Mouse (Mus musculus) hindbrain, embryonic 11.5 days (tissue): ENCODE results near the gene Rnf208. TPM values are rescaled to one million over a fixed set of nuclear protein-coding genes. Genes with fewer than 3 reads are reported as not detected.

ENCODE experiments used
- ATAC-seq: fragments of 200-750 bp; cut with Nextera tagmentation; 2 replicates; pipeline ENCODE4 v1.8.0; 2017; ENCODE audit warnings: mild to moderate bottlenecking, moderate TSS enrichment, moderate library complexity; ENCODE audit not compliant: low FRiP score
- DNase-seq: peaks from one replicate; pipeline ENCODE4 v3.0.0-alpha.2; 2015; ENCODE audit warnings: low spot score
- H3K27ac ChIP-seq: fragments of 300-500 bp; sonication (generic); 2 replicates; pipeline ENCODE4 v1.5.1; 2014; ENCODE audit warnings: mild to moderate bottlenecking, low read depth, low read length
- H3K27me3 ChIP-seq: fragments of 300-500 bp; sonication (generic); 2 replicates; pipeline ENCODE4 v1.6.1; 2014; ENCODE audit warnings: mild to moderate bottlenecking, low read length, moderate library complexity, mixed read lengths; ENCODE audit not compliant: control insufficient read depth, insufficient read depth
- H3K36me3 ChIP-seq: fragments of 300-500 bp; sonication (generic); 2 replicates; pipeline ENCODE4 v1.6.1; 2014; ENCODE audit warnings: mild to moderate bottlenecking, low read length, moderate library complexity, mixed read lengths; ENCODE audit not compliant: control insufficient read depth, insufficient read depth
- H3K4me1 ChIP-seq: fragments of 300-500 bp; sonication (generic); replicated peaks from 2 replicates; pipeline ENCODE4 v1.6.1; 2014; ENCODE audit warnings: low read length, mixed read lengths; ENCODE audit not compliant: control insufficient read depth, insufficient read depth
- H3K4me2 ChIP-seq: fragments of 300-500 bp; sonication (generic); replicated peaks from 2 replicates; pipeline ENCODE4 v1.6.1; 2014; ENCODE audit warnings: mild to moderate bottlenecking, low read depth, low read length
- H3K4me3 ChIP-seq: fragments of 300-500 bp; sonication (generic); 2 replicates; pipeline ENCODE4 v1.5.1; 2014; ENCODE audit warnings: low read depth, low read length
- H3K9ac ChIP-seq: fragments of 300-500 bp; sonication (generic); 2 replicates; pipeline ENCODE4 v1.6.1; 2014; ENCODE audit warnings: low read depth, low read length
- H3K9me3 ChIP-seq: fragments of 300-500 bp; sonication (generic); 2 replicates; pipeline ENCODE4 v1.6.1; 2016; ENCODE audit warnings: low read length; ENCODE audit not compliant: control insufficient read depth
- WGBS: fragments of 180-500 bp; shearing (Covaris S2); extraction: QIAGEN DNeasy Blood & Tissue Kit; methylation state at CpG from one replicate; pipeline ENCODE4 v1.1.7; 2014; 5-methylcytosine and 5-hydroxymethylcytosine counted together
- polyA plus RNA-seq: library from polyadenylated mRNA; unstranded; fragments of >200 nt; fragmentation: Nextera tagmentation; extraction: Ambion mirVana; gene quantifications from 2 replicates; pipeline ENCODE4 v1.2.1, GENCODE M21; 2014

Rnf208 gene
- polyA plus RNA-seq, 1 experiment from 2014 or later: 23.9 TPM

- Histone ChIP-seq H3K36me3 (no peaks in the 10 kb centered on the region; the same call in 1 of the 2 replicates), H3K4me1 (peaks cover 16% of the 10 kb centered on the region), H3K4me2 (peak within 1 kb of the TSS; percentile 94), H3K9ac (peak within 1 kb of the TSS; percentile 93), H3K9me3 (no peaks in the 10 kb centered on the region), H3K27me3 (no peaks in the 10 kb centered on the region), H3K27ac (peak within 1 kb of the TSS; percentile 78), H3K4me3 (peak within 1 kb of the TSS; percentile 92)
- peak; percentile 100 for DNase-seq
- WGBS: 1% methylated on average over 45 of the region's 55 CpGs
- ATAC-seq: peak; percentile 93
Measured at GRCm38 (mm10) chr2:25271827-25272511, 29.9 kb downstream of the Rnf208 start, which contains the start of the genes Ssna1 and Anapc2. TSS of gene Ssna1 (minus strand) at chr2:25272438. TSS of gene Anapc2 (plus strand) at chr2:25272478.

GRCm38 (mm10) chr2:25272515-25272914 lies 30.5 kb downstream of the Rnf208 start:
- ATAC-seq (peak; percentile 71; the same call in 1 of the 2 replicates), DNase-seq (no peak)
- H3K4me3 ChIP-seq: peak overlapping the region; percentile 92
- no peak overlapping the region for H3K27ac ChIP-seq
- peak overlapping the region; percentile 93 for H3K9ac ChIP-seq
- under 1% methylated on average over 29 of the region's 29 CpGs for WGBS
- H3K36me3 ChIP-seq: peaks cover under 1% of the 10 kb centered on the region; the same call in 1 of the 2 replicates
- no peaks in the 10 kb centered on the region for H3K9me3 ChIP-seq
- H3K4me2 ChIP-seq: peak overlapping the region; percentile 94
- H3K4me1 ChIP-seq: peaks cover 16% of the 10 kb centered on the region
- no peaks in the 10 kb centered on the region for H3K27me3 ChIP-seq

- peak overlapping the region; percentile 94 for H3K4me2 ChIP-seq
- peaks cover 16% of the 10 kb centered on the region for H3K4me1 ChIP-seq
- H3K36me3 ChIP-seq: peaks cover 3% of the 10 kb centered on the region; the same call in 1 of the 2 replicates
- no peaks in the 10 kb centered on the region for H3K27me3 ChIP-seq
- peak overlapping the region; percentile 92 for H3K4me3 ChIP-seq
- DNase-seq (no peak), ATAC-seq (no peak)
- H3K27ac ChIP-seq: no peak overlapping the region
- H3K9ac ChIP-seq: peak overlapping the region; percentile 93
- H3K9me3 ChIP-seq: no peaks in the 10 kb centered on the region
- WGBS: 40% methylated on average over 16 of the region's 16 CpGs
Measured at GRCm38 (mm10) chr2:25273010-25273409, 31.0 kb downstream of the Rnf208 start.

- 63% methylated on average over 13 of the region's 13 CpGs for WGBS
Measured at GRCm38 (mm10) chr2:25278928-25279882, 37.1 kb downstream of the Rnf208 start.

GRCm38 (mm10) chr2:25285551-25285950 lies 43.5 kb downstream of the Rnf208 start:
- Histone ChIP-seq H3K27ac (no peak overlapping the region), H3K9me3 (no peaks in the 10 kb centered on the region), H3K27me3 (peaks cover 29% of the 10 kb centered on the region), H3K4me1 (no peaks in the 10 kb centered on the region), H3K9ac (no peak overlapping the region), H3K36me3 (peaks cover 11% of the 10 kb centered on the region), H3K4me3 (no peak overlapping the region), H3K4me2 (no peak overlapping the region)
- ATAC-seq: no peak
- WGBS: 95% methylated on average over 2 of the region's 2 CpGs
- no peak for DNase-seq

More at GRCm38 (mm10) chr2:25278928-25279882, 37.1 kb downstream of the Rnf208 start:
- no peaks in the 10 kb centered on the region; the same call in 1 of the 2 replicates for H3K4me1 ChIP-seq
- no peaks in the 10 kb centered on the region for H3K27me3 ChIP-seq
- H3K9ac ChIP-seq: no peak overlapping the region
- peaks cover 18% of the 10 kb centered on the region for H3K36me3 ChIP-seq
- ATAC-seq (no peak), DNase-seq (peak; percentile 90)
- no peak overlapping the region for H3K27ac ChIP-seq
- H3K4me2 ChIP-seq: no peak overlapping the region
- no peaks in the 10 kb centered on the region for H3K9me3 ChIP-seq
- H3K4me3 ChIP-seq: no peak overlapping the region

- ATAC-seq (no peak), DNase-seq (no peak)
- Histone ChIP-seq H3K4me2 (no peak overlapping the region), H3K9ac (no peak overlapping the region), H3K4me3 (no peak overlapping the region), H3K9me3 (no peaks in the 10 kb centered on the region), H3K36me3 (peaks cover 11% of the 10 kb centered on the region), H3K27me3 (peaks cover 37% of the 10 kb centered on the region), H3K4me1 (no peaks in the 10 kb centered on the region), H3K27ac (no peak overlapping the region)
- WGBS: 87% methylated on average over 1 of the region's 1 CpGs
Measured at GRCm38 (mm10) chr2:25286314-25286713, 44.3 kb downstream of the Rnf208 start.

- no peaks in the 10 kb centered on the region for H3K9me3 ChIP-seq
- H3K9ac ChIP-seq: no peak overlapping the region
- ATAC-seq: no peak
- 69% methylated on average over 7 of the region's 7 CpGs for WGBS
- H3K4me1 ChIP-seq: peaks cover 3% of the 10 kb centered on the region; the same call in 1 of the 2 replicates
- H3K36me3 ChIP-seq: peaks cover 7% of the 10 kb centered on the region
- peaks cover 44% of the 10 kb centered on the region for H3K27me3 ChIP-seq
- no peak overlapping the region for H3K4me3 ChIP-seq
- H3K4me2 ChIP-seq: no peak overlapping the region
- DNase-seq: no peak
- no peak overlapping the region for H3K27ac ChIP-seq
Measured at GRCm38 (mm10) chr2:25286837-25287636, 45.0 kb downstream of the Rnf208 start.
